Mouse (Mus musculus) frontal cortex, postnatal 36 days (tissue): ENCODE measurements around the gene Olfr1120.
"Not testable (repeated sequence)": the region's sequence is repeated elsewhere in the genome, so short reads cannot be mapped to it uniquely, and the experiment has no call there.

Source experiments
- DNase-seq, 2 experiments: peaks; one replicate each; pipeline ENCODE4 v3.0.0; 2022; ENCODE audit warnings: low spot score in 2 of 2

The Olfr1120 gene

GRCm38 (mm10) chr2:87354515-87354914, at the start of gene Olfr1120:
TSS of gene Olfr1120 (plus strand) at chr2:87354815.
- DNase-seq: no peak

- DNase-seq: no peak
These were observed 47.3 kb upstream of the Olfr1120 start, which contains the start of gene Olfr1118 for GRCm38 (mm10) chr2:87307281-87307680. TSS of gene Olfr1118 (plus strand) at chr2:87307581.

- DNase-seq: not testable (repeated sequence)
These were observed 5.5 kb downstream of the Olfr1120 start for GRCm38 (mm10) chr2:87360121-87360520.

- DNase-seq: no peak
These were observed 15.0 kb downstream of the Olfr1120 start, which contains the start of gene Olfr1121 for GRCm38 (mm10) chr2:87369595-87369994. TSS of gene Olfr1121 (plus strand) at chr2:87369895.

- no peak for DNase-seq
These were observed 17.1 kb downstream of the Olfr1120 start for GRCm38 (mm10) chr2:87371726-87372125.

GRCm38 (mm10) chr2:87383935-87384334, 29.3 kb downstream of the Olfr1120 start:
- DNase-seq: no peak

GRCm38 (mm10) chr2:87385549-87385948, 30.9 kb downstream of the Olfr1120 start, which contains the start of gene Olfr1122:
TSS of gene Olfr1122 (plus strand) at chr2:87385849.
- no peak for DNase-seq

GRCm38 (mm10) chr2:87393605-87394004, 39.0 kb downstream of the Olfr1120 start:
- peak; percentile 0 to 2 for DNase-seq

GRCm38 (mm10) chr2:87394686-87395085, 40.1 kb downstream of the Olfr1120 start:
- peak; percentile 1 to 23 for DNase-seq
